Mouse (Mus musculus) liver, postnatal 0 days (tissue): ENCODE results near the gene Opn3.

Source experiments
- CTCF ChIP-seq: sonication (generic); IDR thresholded peaks from 2 replicates; pipeline ENCODE4 v1.5.1; 2016; ENCODE audit warnings: antibody characterized with exemption, low read depth
- EP300 ChIP-seq: IDR thresholded peaks from 2 replicates; pipeline ENCODE4 v1.6.1; 2016; ENCODE audit warnings: antibody characterized with exemption, low read depth, mild to moderate bottlenecking

DNA sequence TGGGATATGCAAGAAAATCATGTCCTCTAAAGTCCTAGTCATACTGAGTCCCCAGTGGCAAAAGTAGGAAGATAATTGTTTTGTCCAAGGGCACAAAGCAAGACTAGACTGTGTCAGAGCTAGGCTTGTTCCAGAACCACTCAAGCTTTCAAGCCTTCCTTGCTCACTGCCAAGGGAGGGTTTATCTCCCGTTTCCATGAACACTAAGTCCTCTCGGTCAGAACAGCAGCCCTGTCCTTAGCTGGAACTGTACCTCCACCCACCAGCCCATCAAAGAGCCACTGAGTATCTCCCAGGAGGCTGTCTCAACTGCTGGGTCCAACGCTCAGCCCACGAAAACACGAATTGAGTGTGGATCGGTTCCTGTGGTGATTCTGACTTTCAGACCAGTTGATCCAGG is 17.5 kb downstream of the Opn3 start:
- TF ChIP-seq CTCF, result no peak
- TF ChIP-seq EP300, result no peak
